Mouse (Mus musculus): ENCODE data around the gene Acot7. TPM values are rescaled to one million over a fixed set of nuclear protein-coding genes. Genes with fewer than 3 reads are reported as not detected.

Acot7 gene
- total RNA-seq, 2 experiments from 2014 or later: 48.3 to 53.2 TPM

DNA sequence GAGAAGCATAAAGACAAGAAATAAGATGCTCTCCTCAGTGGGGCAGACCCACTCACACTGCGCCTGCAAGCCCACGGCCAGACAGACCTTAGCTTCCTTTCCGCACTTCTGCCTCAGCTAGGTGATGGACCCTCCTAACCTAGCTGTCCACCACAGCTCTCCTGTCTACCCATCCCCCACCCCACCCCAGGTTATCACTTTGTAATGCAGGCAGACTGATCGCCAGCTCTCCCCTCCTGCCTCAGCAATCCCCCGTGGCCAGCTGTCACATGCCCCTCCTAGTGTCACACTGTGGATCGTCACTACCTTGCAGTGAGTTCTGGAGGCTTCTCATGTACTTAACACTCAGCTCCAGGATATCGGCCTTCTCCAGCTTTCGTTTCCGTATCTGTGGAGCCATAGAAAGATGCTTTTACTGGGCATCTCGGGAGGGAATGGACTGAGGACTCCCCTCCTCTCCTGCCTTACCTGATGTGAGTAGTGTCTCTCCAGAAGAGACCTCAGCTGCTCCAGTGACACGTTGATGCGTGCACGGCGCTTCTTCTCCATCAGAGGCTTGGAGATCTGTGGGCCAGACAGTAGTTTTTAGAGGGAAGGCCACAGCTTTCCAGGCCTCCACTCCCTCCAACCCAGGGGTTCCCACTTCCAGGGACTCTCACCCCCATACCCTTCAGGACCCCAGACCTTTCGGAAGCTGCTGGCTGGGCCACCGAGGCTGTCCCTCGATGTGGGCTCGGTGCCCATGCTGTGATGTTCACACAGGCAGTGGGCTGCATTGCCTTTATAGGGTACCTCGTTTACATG is 109.6 kb downstream of the Acot7 start:
- intact Hi-C loops (cut with DNase I): no loop called here

DNA sequence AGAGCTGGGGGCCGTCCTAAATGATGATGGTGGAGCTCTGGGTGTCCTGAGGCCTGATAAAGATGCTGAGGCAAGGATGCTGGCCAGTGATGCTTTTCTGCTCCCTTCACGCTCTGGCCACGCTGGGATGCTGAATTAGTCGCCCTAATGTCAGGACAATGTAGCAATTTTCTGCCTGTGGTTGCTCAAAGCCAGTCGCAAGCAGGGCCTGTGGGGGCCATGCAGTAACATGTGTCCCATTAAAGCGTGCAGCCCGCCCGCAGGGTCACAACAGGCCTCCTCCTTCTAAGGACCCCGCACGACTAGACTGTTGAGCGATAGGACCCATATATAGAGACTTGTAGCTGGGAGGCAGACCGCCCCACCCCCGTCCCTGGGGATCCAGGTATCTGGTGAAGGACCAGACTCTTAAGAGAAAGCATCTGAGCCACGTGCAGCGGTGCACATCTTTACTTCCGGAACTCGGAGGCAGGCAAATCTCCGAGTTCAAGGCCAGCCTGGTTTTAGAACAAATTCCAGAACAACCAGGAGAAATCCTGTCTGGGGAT is 110.5 kb downstream of the Acot7 start:
- no peak for DNase-seq
- intact Hi-C loops (cut with DNase I): no loop called here

More for the DNA sequence above, 109.6 kb downstream of the Acot7 start:
- DNase-seq: no peak

DNA sequence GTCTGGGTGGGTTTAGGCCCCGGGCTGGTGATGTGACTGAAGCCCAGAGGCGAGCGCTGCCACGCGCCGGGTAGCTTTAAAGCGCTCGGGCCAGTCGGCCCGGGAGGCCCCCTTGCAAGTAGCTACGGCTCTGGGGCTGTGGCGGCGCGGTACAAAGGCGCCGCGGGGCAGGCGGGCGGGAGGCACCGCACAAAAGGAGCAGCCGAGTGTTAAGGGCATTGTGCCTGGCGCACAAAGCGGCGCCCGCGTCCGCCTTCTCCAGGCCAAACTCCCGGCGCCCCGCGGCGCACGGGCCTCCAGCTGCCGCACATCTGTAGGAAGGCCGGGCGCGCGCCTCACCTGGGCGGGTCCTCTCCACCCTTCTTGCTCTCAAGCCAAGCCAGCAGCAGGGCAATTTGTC is 112.5 kb downstream of the Acot7 start:
- intact Hi-C loops (cut with DNase I): no loop called here
- DNase-seq: no peak

DNA sequence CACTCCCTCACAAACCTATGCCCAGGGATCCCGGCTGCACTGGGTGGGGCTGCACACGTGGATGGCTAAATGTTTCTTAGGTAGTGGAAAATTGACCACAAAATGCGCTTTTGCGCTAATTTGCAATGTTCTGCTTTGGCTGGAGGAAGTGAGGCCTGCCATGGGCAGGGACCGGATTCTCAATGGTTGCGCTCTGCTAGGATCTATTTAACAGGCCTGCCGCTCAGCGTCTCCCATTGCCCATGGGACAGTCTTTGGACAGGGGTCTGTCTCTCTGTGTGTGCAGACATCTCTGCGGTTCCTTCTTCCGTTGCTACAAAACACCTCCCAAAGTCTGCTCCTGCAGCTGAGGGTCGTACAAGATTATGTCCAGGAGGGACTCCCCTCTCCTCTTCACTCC is 113.1 kb downstream of the Acot7 start:
- intact Hi-C loops (cut with DNase I): no loop called here
- no peak for DNase-seq

DNA sequence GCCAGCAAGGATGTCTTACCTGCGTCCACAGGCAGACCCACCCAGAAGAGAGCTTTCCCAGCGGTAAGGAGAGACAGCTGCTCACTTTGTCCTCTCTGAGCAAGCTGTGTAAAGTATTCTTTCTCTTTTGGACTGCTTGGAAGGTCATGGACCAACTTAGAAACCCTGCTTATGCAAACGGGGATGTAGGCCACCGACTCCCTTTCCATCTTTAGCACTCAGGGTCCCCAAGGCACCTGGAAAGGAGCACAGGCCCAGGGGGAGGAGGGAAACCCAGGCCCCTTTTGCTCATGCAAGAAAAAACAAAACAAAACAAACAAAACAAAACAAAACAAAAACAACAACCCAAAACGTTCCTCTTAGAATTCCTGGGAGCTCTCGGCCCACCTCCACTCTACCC is 113.6 kb downstream of the Acot7 start, which contains the start of gene Hes3:
Hes3 (minus strand) TSS at position 101 of the 400 bp plus-strand sequence.
- intact Hi-C loops (cut with DNase I): no loop called here
- DNase-seq: no peak

DNA sequence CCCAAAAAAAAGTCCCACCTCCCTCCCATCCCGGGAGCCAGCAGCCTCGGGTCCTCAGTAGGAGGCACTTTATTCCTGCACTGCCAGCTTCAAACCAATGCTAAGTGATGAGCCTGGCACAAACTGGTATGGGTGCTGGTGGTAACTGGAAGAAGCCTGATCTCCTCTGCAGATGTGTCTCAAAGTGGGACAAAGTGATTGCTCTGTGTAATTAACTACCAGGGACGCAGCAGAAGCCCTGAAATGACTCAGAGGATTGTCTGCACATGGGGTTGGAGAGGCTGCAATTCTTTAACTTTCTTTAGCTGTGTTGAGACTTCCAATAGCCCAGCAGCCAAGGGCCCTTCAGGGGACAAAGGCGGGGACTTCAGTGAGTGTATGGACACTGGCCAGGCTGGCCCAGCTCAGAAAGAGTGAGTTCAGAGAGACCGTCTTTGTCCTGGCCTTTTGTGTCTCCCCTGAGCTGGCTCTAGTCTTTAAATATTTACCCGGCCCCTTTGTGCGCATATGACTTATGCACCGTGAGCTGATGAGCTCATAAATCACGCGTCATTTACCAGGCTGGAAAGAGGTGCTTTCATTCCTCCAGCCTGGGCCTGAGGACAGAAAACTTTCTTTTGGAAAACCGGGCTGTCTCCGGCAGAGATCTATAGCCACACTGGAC is 114.3 kb downstream of the Acot7 start:
- intact Hi-C loops (cut with DNase I): no loop called here
- DNase-seq: no peak

DNA sequence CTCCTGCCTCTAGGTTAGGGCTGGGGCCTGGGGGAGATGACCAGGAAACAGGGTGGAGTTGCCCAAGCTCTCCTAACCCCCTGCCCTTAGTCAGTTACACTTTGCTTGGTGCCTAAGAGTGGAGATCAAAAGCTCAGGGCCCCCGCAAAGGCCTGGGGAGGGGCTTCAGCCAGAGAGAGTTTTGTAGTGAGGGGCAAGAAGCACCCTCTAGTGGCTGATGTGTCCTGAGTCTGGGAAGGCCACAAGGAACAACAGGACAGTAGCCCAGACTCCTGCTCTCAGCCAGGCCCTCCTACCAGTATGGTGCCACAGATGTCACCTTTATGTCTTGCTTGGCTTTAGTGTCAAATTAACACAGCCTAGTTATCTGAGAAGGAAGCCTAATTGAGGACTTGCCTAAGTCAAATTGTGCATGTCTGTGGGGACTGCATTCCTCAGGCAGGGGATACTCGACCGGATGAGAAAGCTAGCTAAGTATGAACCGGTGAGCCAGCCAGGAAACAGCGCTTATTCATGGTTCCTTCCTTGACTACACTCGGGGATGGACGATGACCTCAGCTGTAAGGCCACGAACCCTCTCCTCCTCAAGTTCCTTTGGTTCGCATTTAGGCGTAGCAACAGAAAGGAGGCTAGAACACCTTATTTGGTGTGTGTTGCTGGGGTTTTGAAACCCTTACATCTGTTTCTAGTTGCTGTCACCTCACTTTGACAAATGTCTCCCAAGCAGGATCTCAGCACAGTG is 116.4 kb downstream of the Acot7 start:
- intact Hi-C loops (cut with DNase I): no loop called here

DNA sequence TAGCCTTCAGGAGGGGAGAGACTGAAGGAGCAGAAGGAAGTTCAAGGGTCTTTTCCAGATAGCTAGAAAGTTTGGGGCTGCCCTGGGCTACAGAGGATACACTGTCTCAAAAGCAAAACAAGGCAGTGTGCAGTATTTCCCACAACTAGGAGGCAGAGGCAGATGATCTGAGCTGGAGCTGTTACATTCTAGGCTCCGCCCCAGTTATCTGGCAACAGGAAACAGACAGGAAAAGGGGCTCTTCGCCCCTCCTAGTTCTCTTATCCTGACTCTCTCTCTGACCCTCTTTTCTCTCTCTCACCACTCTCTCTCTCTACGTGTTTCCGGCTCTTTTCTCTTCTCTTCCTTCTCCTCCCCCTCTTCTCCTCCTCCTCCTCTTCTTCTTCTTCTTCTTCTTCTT is 118.0 kb downstream of the Acot7 start:
- intact Hi-C loops (cut with DNase I): no loop called here
- DNase-seq: no peak

More for the DNA sequence above, 116.4 kb downstream of the Acot7 start:
- DNase-seq: no peak

DNA sequence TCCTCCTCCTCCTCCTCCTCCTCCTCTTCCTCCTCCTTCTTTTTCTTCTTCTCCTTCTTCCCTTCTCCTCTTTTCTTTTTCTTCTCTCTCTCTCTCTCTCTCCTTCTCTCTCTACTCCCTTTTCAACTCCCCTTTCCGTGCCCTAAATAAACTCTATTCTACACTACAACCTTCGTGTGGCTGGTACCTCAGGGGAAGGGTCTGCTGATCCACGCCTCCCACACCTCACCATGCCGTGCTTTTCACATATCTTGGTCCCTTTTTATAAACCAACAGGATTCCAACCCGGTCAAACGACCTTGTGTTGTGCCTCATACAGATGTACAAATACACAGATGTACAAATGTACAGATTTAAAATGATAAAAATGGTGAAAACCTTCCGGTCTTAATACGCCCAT is 118.4 kb downstream of the Acot7 start:
- no peak for DNase-seq
- intact Hi-C loops (cut with DNase I): no loop called here

DNA sequence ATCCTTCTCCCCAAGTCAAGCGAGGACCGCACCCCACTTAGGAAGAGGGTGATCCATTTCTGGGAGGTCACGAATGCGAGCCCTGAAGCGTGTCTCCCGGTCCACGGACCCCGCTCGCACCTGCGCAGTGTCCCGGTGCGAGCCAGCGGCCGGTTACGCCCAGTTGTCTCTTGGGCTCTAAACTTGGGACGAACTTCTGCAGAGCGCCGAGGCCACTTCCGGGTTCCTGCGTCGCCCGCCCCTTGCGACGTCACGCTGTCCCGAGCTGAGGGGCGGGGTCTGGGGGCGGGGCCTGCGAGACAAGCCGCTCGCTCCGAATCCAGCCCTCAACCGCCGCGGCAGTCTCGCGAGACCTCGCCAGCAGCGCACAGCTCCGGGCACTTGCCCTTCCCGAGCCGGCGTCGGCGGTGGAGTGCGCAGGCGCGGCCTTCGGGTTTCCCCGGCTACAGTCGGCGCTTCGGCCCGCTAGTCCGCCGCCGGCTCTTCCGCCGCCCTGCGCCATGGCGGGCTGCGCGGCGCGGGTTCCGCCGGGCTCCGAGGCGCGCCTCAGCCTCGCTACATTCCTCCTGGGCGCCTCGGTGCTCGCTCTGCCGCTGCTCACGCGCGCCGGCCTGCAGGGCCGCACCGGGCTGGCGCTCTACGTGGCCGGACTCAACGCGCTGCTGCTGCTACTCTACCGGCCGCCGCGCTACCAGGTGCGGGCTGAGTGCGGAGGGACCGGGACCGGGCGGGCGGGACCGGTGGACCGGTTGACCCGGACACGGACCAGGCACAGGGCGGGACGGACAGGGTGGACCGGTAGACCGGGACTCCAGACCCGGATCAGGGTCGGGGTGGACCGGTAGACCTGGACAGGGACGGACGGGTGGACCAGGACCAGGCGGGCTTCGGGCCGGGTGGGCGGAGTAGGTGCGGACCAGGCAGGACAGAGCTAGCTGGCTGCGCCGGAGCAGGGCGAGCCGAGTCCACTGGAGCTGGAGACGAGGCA is 119.2 kb downstream of the Acot7 start, which contains the start of gene Icmt:
Icmt (plus strand) TSS at position 354 of the 988 bp plus-strand sequence.
- intact Hi-C loops (cut with DNase I): no loop called here
- peak; percentile 100 for DNase-seq

DNA sequence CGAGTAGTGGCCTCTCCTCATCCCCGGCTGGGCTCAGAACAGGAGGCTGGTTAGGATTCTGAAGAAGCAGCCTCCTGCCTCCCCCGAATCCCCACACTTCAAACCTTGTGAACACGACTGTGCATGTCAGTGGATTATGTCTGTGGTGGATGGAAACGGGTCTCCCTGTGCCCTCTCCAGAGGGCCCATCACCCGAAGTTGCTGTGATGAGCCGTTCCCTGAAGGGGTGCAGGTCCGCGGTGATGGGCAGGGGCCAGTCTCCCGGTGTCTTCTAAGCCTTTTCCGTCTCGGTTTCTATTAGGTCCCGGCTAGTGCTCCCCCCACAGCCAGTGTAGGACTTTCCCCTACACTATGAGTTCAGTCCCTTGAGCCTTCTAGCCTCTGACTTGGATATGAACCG is 120.9 kb downstream of the Acot7 start:
- intact Hi-C loops (cut with DNase I): no loop called here
- no peak for DNase-seq

DNA sequence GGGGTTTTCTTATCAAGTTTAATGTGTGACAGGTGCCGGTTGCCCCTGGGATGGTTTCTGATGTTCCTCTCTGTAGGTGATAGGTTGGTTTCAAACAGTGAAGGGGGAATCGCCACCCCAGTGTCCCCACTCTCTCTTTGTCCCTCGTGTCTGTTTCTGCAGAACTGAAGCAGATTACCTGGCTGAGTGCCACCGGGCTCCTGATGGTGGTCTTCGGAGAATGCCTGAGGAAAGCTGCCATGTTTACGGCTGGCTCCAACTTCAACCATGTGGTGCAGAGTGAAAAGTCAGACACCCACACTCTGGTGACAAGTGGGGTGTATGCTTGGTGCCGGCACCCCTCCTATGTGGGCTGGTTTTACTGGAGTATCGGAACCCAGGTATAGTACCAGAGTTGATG is 122.4 kb downstream of the Acot7 start:
- intact Hi-C loops (cut with DNase I): loop anchor here (2.0 kb wide), 1 partner anchor 14 kb away; no protein-coding TSS in a partner anchor

DNA sequence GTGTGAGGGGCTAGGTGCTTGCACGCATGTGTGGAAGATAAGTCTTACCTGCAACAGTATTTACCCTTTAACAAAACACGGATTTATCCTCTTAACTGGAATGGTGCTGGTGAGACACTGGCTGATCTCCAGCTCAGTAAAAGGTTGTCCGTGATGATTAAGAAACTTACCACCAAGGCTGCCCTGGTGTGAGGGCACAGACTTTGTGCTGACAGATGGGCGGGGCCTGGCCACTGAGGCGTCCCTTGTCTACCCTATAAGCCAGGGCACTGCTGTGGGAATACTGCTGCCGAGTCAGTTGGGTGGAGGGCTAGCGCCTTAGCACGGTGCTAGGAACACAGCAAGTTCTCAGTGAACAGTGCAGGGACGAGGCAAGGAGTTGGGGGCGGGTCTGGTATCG is 124.1 kb downstream of the Acot7 start:
- no peak for DNase-seq
- intact Hi-C loops (cut with DNase I): no loop called here

More for the DNA sequence above, 122.4 kb downstream of the Acot7 start:
- no peak for DNase-seq

DNA sequence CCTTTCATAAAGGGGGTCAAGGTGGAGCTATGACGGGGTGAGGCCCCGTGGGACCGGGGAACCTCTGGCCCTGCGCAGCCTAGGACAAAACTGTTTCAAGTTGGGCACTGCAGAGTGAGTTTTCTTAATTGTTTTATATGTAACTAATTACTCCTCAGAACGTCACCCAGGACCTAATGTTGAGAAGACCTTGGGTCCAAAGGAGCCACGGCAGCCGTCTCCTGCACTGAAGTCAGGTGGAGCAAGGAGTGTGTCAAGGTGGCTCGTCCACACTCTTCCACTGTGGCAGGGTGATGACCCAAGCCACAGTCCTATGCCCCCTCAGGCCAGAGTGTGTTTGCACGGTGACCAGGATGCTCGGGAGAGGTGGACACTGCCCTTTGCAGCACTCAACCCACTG is 125.2 kb downstream of the Acot7 start:
- intact Hi-C loops (cut with DNase I): no loop called here
- DNase-seq: no peak

DNA sequence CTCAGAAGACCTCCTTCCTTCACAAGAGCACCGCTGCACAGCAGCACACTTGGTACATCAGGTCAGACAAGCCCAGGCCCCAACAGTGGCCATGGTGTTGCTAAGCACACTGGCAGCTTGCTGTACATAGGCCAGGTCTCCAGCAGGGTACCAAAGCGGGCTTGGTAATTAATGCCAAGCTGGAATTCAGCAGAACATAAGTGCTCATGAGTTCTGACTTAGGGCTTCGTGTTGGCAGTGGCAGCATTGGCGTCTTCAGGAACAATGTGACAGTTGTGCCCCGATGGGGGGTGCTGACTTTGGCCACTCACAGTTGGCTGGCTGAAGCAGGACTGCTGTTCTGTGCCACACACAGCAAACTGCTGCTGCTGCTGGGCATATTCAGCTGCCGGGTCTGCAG is 126.8 kb downstream of the Acot7 start:
- no peak for DNase-seq
- intact Hi-C loops (cut with DNase I): no loop called here

DNA sequence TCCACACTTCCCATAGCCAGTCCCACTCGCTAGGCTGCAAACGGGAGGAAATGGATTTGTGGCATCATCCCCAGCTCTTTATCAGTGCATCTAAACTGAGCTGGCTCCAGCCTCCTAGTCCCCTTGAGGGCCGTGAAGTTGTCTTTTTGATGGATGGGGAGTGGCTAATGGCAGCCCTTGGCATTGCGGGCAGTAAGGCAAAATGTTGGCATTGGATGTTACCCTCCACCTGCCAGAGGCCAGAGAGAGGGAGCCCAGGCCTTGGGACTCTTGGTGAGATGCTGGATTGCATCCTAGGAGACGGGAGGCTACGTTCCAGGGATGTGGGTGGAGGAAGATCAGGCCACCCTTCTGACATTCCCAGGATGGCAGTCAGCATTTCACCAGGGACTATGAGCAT is 128.1 kb downstream of the Acot7 start:
- intact Hi-C loops (cut with DNase I): no loop called here
- no peak for DNase-seq

DNA sequence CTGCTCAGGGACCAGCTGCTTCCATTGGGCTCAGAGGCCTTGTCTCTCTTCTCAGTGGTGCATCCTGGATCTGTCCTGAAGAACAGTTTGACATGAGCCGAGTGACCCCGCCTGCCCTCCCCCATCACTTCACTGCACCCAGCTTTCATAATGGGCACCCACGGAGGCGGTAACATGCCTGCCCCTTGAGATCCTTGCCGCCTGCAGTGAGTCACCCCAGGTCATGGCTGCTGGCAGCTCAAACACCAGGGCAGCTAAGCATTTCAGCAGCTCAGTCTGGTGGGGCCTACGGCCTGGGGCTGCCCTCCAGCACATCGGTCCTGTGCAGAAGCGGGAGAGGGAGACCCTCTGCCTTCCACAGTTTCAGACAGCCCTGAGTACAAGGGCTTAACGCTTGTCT is 129.6 kb downstream of the Acot7 start:
- intact Hi-C loops (cut with DNase I): no loop called here
- DNase-seq: no peak

DNA sequence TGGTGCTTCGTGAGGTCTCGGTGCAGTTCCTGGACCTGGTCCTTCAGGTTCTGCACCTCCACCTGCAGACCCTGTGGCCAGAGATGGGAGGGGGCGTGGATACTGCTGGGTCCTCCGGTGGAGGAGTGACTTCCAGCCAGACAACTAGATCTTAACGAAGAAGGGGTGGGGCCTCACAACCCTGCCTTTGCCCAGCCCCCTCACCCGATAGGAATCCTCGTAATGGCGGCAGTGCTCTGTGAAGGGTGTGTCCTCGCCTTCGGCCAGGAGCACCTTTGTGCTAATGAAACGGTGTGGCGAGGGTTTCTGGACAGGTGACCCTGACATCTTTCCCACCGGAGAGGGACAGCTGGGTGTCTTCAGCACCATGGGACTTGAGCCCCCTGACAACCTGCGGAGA is 134.3 kb downstream of the Acot7 start:
- DNase-seq: no peak
- intact Hi-C loops (cut with DNase I): no loop called here

DNA sequence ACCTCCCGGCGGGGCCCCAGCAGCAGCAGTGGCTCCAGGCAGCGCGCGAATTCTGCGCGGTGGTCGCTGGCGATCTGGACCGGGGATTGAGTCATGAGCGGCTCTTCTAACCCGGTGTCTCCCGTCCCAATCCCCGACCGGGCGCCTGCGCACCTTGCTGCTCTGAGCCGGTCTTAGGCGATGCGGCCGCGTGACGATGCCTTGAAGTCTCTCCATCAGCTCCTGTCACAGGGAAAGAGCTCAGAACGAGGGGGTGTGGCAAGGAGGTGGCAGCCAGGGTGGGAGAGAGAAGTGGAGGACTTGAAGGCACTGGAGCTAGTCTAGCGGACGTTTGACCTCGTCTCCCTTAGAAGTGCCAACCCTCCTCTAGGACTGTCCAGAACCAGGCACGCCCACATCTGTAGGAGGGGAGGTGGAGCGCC is 135.3 kb downstream of the Acot7 start:
- intact Hi-C loops (cut with DNase I): no loop called here
- DNase-seq: no peak

DNA sequence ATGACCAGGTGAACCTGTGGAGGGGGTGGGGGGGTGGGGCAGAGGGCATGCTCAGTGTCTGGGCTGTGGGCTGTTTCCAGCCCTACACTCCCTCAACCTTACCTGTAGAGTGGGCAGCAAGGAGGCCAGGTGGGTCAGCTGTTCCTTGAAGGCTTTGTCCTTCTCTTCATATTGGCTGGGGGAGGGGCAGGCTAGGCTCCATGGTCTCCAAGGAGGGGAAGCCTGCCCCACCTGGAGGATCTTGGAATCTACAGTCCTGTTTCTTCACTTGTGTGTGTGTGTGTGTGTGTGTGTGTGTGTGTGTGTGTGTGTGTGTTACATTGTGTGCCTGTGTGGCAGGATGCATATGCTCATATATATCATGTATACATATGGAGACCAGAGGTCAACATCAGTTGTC is 136.0 kb downstream of the Acot7 start:
- intact Hi-C loops (cut with DNase I): loop anchor here (2.0 kb wide), 1 partner anchor 13 kb away; no protein-coding TSS in a partner anchor
- peak in 1 of 2 experiments; percentile 46 for DNase-seq
